Mouse (Mus musculus) heart, embryonic 14.5 days (tissue): ENCODE results near the gene Phf21b. TPM values are rescaled to one million over a fixed set of nuclear protein-coding genes. Genes with fewer than 3 reads are reported as not detected.

Source experiments
- ATAC-seq: fragments of 200-750 bp; cut with Nextera tagmentation; 2 replicates; pipeline ENCODE4 v1.8.0; 2017; ENCODE audit warnings: low read depth, moderate TSS enrichment; ENCODE audit not compliant: insufficient number of reproducible peaks, insufficient read depth, low FRiP score
- H3K27ac ChIP-seq, 2 experiments: fragments of 200-500 bp in 1 of 2; fragments of 300-500 bp in 1 of 2; sonication (generic) in 1 of 2; replicated peaks in 1 of 2; 2 replicates each; pipeline ENCODE4 v1.5.1; 2012 to 2014; ENCODE audit warnings: low read depth in 2 of 2, low read length in 2 of 2, control low read depth in 1 of 2, mild to moderate bottlenecking in 1 of 2, mixed read lengths in 1 of 2; ENCODE audit not compliant: control insufficient read depth in 1 of 2, insufficient read depth in 1 of 2
- H3K27me3 ChIP-seq: fragments of 300-500 bp; sonication (generic); 2 replicates; pipeline ENCODE4 v1.6.1; 2014; ENCODE audit warnings: mild to moderate bottlenecking, low read length, control low read depth; ENCODE audit not compliant: control insufficient read depth, insufficient read depth
- H3K36me3 ChIP-seq: fragments of 300-500 bp; sonication (generic); 2 replicates; pipeline ENCODE4 v1.6.1; 2014; ENCODE audit warnings: mild to moderate bottlenecking, control low read depth, low read length, mixed read lengths; ENCODE audit not compliant: control insufficient read depth, insufficient read depth
- H3K4me1 ChIP-seq, 2 experiments: fragments of 200-500 bp in 1 of 2; fragments of 300-500 bp in 1 of 2; sonication (generic) in 1 of 2; 2 replicates each; pipeline ENCODE4 v1.6.1; 2012 to 2014; ENCODE audit warnings: low read length in 2 of 2, control low read depth in 1 of 2, mixed read lengths in 1 of 2; ENCODE audit not compliant: control insufficient read depth in 2 of 2, insufficient read depth in 2 of 2
- H3K4me2 ChIP-seq: fragments of 300-500 bp; sonication (generic); 2 replicates; pipeline ENCODE4 v1.6.1; 2014; ENCODE audit warnings: mild to moderate bottlenecking, low read length
- H3K4me3 ChIP-seq, 2 experiments: fragments of 200-500 bp in 1 of 2; fragments of 300-500 bp in 1 of 2; sonication (generic) in 1 of 2; 2 replicates each; pipeline ENCODE4 v1.5.1; 2012 to 2014; ENCODE audit warnings: low read length in 2 of 2, mild to moderate bottlenecking in 2 of 2, control low read depth in 1 of 2, low read depth in 1 of 2, moderate library complexity in 1 of 2; ENCODE audit not compliant: control insufficient read depth in 1 of 2, insufficient read depth in 1 of 2
- H3K9ac ChIP-seq: fragments of 300-500 bp; sonication (generic); 2 replicates; pipeline ENCODE4 v1.6.1; 2014; ENCODE audit warnings: mild to moderate bottlenecking, low read length
- H3K9me3 ChIP-seq: fragments of 300-500 bp; sonication (generic); 2 replicates; pipeline ENCODE4 v1.6.1; 2016; ENCODE audit warnings: low read length, control low read depth; ENCODE audit not compliant: control insufficient read depth
- WGBS: fragments of 180-500 bp; shearing (Covaris S2); extraction: QIAGEN DNeasy Blood & Tissue Kit; methylation state at CpG from one replicate; pipeline ENCODE4 v1.1.7; 2014; 5-methylcytosine and 5-hydroxymethylcytosine counted together
- polyA plus RNA-seq: library from polyadenylated mRNA; unstranded; fragments of >200 nt; fragmentation: Nextera tagmentation; extraction: Ambion mirVana; gene quantifications from 2 replicates; pipeline ENCODE4 v1.2.1, GENCODE M21; 2014

Gene Phf21b
- polyA plus RNA-seq, 1 experiment from 2014 or later = 0.46 TPM

- no peak overlapping the region for H3K9ac ChIP-seq
- no peaks in the 10 kb centered on the region for H3K9me3 ChIP-seq
- no peak for ATAC-seq
- 31% methylated on average over 2 of the region's 4 CpGs for WGBS
- H3K27me3 ChIP-seq = no peaks in the 10 kb centered on the region
- no peaks in the 10 kb centered on the region for H3K36me3 ChIP-seq
- peaks cover 0 to 2% of the 10 kb centered on the region in 2 experiments; a peak in 1 of 4 replicates for H3K4me1 ChIP-seq
- no peak overlapping the region for H3K4me2 ChIP-seq
- no peak overlapping the region for H3K27ac ChIP-seq
- no peak overlapping the region for H3K4me3 ChIP-seq
These were observed 118.9 kb downstream of the Phf21b start for GRCm38 (mm10) chr15:84736994-84737346.

- WGBS = 64% methylated on average over 11 of the region's 11 CpGs
- H3K27me3 ChIP-seq = no peaks in the 10 kb centered on the region
- no peak overlapping the region for H3K27ac ChIP-seq
These were observed 119.4 kb downstream of the Phf21b start for GRCm38 (mm10) chr15:84736346-84736993.

More at GRCm38 (mm10) chr15:84736346-84736993, 119.4 kb downstream of the Phf21b start:
- Histone ChIP-seq H3K9me3 (no peaks in the 10 kb centered on the region), H3K36me3 (no peaks in the 10 kb centered on the region), H3K9ac (no peak overlapping the region), H3K4me3 (no peak overlapping the region), H3K4me2 (no peak overlapping the region), H3K4me1 (peaks cover 0 to 2% of the 10 kb centered on the region in 2 experiments; a peak in 1 of 4 replicates)
- no peak for ATAC-seq

Other genes starting within 250 kb of the Phf21b start
- 11.2 and 15.1 TPM in 2 replicates for gene Prr5, start 186.4 kb downstream of the Phf21b start, polyA plus RNA-seq
- gene Arhgap8, start 136.0 kb downstream of the Phf21b start, polyA plus RNA-seq = 3.2 and 3.8 TPM in 2 replicates
- gene Gm29666, start 64.0 kb upstream of the Phf21b start, polyA plus RNA-seq = 0.30 and 0.32 TPM in 2 replicates
- 20.4 TPM in 2 replicates for gene Nup50, start 67.4 kb upstream of the Phf21b start, polyA plus RNA-seq
- gene 5031439G07Rik, start 132.5 kb upstream of the Phf21b start, polyA plus RNA-seq = 9.4 and 9.9 TPM in 2 replicates
- not detected in 2 replicates for gene Upk3a, start 161.1 kb upstream of the Phf21b start, polyA plus RNA-seq
- gene Fam118a, start 172.9 kb upstream of the Phf21b start, polyA plus RNA-seq = 17.4 and 17.5 TPM in 2 replicates